Mouse (Mus musculus): Measurements from ENCODE around the gene Pacsin2. TPM values are rescaled to one million over a fixed set of nuclear protein-coding genes. Genes with fewer than 3 reads are reported as not detected.

Gene Pacsin2
- polyA plus RNA-seq, 1 experiment from 2014 or later: 55.6 TPM

DNA sequence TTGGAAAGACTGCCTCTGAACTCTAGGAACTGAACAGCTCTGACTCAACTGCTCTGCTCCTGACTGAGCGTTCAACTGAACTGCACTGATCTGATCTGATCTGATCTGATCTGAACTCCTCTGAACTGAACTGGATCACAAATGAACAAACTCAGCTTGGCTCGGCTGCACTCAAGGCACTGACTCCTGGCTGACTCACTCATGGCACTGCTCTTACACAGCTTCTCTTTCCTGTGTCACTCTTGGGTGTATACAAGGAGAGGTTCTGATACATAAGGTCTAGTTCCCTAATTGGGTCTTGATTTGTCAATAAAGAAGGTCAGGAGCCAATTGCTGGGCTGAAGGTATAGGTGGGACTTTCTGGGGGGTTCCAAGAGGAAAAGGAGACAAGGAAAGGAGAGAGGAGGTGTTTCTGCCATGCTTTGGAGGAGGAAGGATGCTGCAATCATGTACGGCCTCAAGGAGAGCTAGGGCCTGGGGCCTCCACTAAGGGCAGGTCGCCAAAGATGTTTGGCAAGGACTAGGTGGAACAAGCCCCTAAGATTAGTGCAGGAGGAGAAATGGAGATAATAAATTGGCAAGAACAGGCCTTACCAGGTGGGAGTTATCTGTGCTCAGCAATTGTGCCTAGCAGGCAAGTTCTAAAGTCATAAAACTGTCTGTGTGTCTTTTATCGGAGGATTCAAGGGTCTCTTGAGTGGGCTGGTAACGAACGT, 29.6 kb upstream of the Pacsin2 start:
- DNase-seq (ENCODE audit: low spot score): no peak
- H3K9me3 ChIP-seq (replicated peaks): no peaks in the 10 kb centered on the region
- no peaks in the 10 kb centered on the region for H3K4me1 ChIP-seq
- H3K4me3 ChIP-seq: no peak overlapping the region
- no peak overlapping the region for H3K27ac ChIP-seq (replicated peaks)
- peaks cover 94% of the 10 kb centered on the region for H3K36me3 ChIP-seq
- WGBS: 91% methylated on average over 7 of the region's 7 CpGs
- no peaks in the 10 kb centered on the region for H3K27me3 ChIP-seq (ENCODE audit: low read depth, poor library complexity, severe bottlenecking)

DNA sequence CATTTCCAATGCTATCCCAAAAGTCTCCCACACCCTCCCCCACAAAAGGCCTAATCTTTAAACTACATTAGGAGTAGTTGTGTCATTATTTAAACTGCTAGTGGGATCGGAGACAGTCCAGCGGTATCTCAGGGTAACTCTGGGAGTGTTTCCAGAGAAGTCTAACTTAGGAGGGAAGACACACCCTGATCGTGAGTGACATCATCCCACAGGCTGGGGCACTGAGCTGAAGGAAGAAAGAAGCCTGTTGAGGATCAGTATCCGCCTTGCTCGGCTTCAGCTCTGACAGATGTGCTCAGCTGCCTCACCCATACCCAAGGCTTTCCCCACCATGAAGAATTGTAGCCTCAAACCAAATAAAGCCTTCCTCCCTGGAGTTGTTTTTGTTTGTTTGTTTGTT, 27.5 kb upstream of the Pacsin2 start:
- Histone ChIP-seq H3K4me1 (no peaks in the 10 kb centered on the region), H3K27me3 (ENCODE audit: low read depth, poor library complexity, severe bottlenecking) (no peaks in the 10 kb centered on the region), H3K4me3 (no peak overlapping the region), H3K9me3 (replicated peaks) (no peaks in the 10 kb centered on the region), H3K36me3 (peaks cover 91% of the 10 kb centered on the region), H3K27ac (replicated peaks) (no peak overlapping the region)
- WGBS: 91% methylated on average over 5 of the region's 5 CpGs
- no peak for DNase-seq (ENCODE audit: low spot score)

DNA sequence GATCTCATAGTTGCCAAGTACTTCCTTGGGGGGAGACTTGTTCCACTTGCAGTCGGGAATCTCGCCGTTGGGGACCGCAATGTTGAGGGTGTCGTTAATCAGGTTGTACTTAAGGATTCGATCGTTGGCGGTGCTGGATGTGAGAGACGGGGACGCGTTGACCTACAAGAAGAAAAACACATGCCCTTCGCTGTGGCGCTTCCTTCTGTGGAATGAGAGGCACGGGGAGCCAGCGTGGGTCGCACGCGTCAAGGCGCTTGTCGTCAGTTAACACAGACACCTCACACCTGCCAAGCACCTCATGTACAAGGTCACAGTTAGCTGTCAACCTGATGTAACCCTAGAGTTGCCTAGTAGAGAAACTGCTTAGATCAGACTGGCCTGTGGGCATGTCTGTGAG, 25.1 kb upstream of the Pacsin2 start:
- no peak for DNase-seq (ENCODE audit: low spot score)
- Histone ChIP-seq H3K4me1 (no peaks in the 10 kb centered on the region), H3K27ac (replicated peaks) (no peak overlapping the region), H3K9me3 (replicated peaks) (no peaks in the 10 kb centered on the region), H3K36me3 (peaks cover 86% of the 10 kb centered on the region), H3K27me3 (ENCODE audit: low read depth, poor library complexity, severe bottlenecking) (no peaks in the 10 kb centered on the region), H3K4me3 (no peak overlapping the region)
- WGBS: 95% methylated on average over 20 of the region's 20 CpGs

DNA sequence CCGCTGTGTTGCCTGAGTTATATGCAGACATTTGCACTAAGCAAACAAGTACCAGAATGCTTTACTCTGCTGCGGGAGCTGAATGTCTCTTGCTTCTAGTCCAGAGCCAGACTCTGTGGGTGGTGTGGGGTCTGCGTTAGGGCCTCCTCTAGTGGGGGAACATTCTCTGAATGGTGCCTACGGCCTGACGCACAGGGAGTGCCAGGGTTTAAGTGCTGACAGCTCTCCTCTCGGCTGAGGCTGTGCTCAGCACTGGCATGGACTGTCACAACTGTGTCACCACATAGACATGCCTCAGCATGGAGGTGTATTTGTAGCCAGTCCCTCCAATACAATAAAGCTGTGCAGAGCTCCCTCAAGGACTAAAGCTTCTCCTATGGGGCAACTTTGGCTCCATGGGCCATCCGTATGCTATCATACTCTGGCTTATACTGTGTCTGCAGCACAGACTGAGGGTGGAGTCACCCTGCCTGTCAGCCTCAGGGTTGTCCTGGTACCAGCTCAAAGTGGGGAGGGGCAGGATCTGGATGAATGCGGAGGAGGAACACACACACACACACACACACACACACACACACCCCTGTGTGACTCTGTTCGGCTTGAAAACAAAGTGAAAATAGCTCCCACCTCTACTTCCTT, 23.2 kb upstream of the Pacsin2 start:
- H3K36me3 ChIP-seq: peaks cover 76% of the 10 kb centered on the region
- H3K9me3 ChIP-seq (replicated peaks): no peaks in the 10 kb centered on the region
- DNase-seq (ENCODE audit: low spot score): no peak
- no peaks in the 10 kb centered on the region for H3K4me1 ChIP-seq
- H3K27ac ChIP-seq (replicated peaks): no peak overlapping the region
- WGBS: 80% methylated on average over 9 of the region's 9 CpGs
- H3K27me3 ChIP-seq (ENCODE audit: low read depth, poor library complexity, severe bottlenecking): no peaks in the 10 kb centered on the region
- no peak overlapping the region for H3K4me3 ChIP-seq

DNA sequence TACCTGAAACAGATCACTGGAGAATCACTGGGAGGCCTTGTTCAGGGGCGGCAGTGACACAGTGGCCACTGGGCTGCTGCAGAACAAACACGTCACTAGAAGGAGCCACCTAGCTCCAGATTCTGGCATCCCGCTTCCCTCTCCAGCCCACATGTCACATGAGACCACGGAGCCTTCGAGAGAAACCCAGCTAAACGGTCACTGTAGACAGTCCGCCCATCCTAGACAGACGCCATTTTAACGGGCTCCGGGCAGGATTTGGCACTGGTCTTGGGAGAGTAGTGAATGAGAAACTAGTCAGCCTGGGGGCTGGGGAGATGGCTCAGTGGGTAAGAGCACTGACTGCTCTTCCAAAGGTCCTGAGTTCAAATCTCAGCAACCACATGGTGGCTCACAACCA, 19.9 kb upstream of the Pacsin2 start:
- H3K4me3 ChIP-seq: no peak overlapping the region
- H3K27me3 ChIP-seq (ENCODE audit: low read depth, poor library complexity, severe bottlenecking): no peaks in the 10 kb centered on the region
- H3K9me3 ChIP-seq (replicated peaks): no peaks in the 10 kb centered on the region
- H3K4me1 ChIP-seq: peaks cover 8% of the 10 kb centered on the region
- H3K36me3 ChIP-seq: peaks cover 47% of the 10 kb centered on the region
- H3K27ac ChIP-seq (replicated peaks): no peak overlapping the region
- no peak for DNase-seq (ENCODE audit: low spot score)
- 91% methylated on average over 10 of the region's 10 CpGs for WGBS

DNA sequence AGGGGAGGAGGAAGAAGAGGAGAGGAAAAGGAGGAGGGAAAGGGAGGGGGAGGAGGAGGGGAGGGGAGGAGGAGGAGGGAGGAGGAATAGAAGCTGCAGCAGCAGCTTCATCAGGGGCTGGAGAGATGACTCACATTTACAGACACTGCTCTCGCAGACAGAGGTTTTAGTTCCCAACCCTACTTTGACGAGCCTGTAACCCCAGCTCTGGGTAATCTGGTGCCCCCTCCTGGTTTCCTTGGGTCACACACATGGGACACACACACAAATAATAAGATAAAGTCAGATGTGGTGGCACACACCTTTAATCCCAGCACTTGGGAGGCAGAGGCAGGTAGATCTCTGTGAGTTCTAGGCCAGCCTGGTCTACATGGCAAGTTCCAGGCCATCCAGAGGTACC, 19.1 kb upstream of the Pacsin2 start:
- no peaks in the 10 kb centered on the region for H3K9me3 ChIP-seq (replicated peaks)
- WGBS: 47% methylated on average over 2 of the region's 2 CpGs
- H3K27me3 ChIP-seq (ENCODE audit: low read depth, poor library complexity, severe bottlenecking): no peaks in the 10 kb centered on the region
- H3K27ac ChIP-seq (replicated peaks): no peak overlapping the region
- no peak overlapping the region for H3K4me3 ChIP-seq
- no peak for DNase-seq (ENCODE audit: low spot score)
- H3K4me1 ChIP-seq: peaks cover 13% of the 10 kb centered on the region
- H3K36me3 ChIP-seq: peaks cover 40% of the 10 kb centered on the region

DNA sequence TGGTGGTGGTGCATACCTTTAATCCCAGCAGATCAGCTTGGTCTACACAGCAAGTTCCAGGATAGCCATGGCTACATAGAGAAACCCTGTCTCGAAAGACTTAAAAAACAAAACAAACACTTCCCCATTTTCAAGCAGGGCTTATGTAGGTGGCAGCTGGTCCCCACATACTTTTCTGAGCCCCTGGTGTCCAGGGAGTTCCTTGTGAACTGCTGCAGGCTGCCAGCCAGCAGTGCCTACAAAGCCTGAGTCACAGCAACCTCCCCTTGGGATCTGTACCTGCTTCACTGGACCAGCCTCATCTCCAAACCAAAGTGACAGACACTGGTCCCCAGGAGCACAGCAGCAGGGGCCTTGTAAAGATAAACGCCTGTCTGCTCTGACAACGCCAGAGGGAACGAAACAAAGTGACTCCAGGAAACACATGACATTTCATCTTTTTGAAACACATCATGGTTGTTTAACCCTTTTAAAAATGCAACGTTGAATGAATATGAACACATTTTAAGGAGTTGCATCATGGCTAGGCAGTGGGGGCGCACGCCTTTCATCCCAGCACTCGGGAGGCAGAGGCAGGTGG, 18.3 kb upstream of the Pacsin2 start:
- H3K4me3 ChIP-seq: no peak overlapping the region
- H3K4me1 ChIP-seq: peaks cover 13% of the 10 kb centered on the region
- no peak for DNase-seq (ENCODE audit: low spot score)
- no peak overlapping the region for H3K27ac ChIP-seq (replicated peaks)
- no peaks in the 10 kb centered on the region for H3K27me3 ChIP-seq (ENCODE audit: low read depth, poor library complexity, severe bottlenecking)
- no peaks in the 10 kb centered on the region for H3K9me3 ChIP-seq (replicated peaks)
- WGBS: 79% methylated on average over 8 of the region's 8 CpGs
- peaks cover 34% of the 10 kb centered on the region for H3K36me3 ChIP-seq

DNA sequence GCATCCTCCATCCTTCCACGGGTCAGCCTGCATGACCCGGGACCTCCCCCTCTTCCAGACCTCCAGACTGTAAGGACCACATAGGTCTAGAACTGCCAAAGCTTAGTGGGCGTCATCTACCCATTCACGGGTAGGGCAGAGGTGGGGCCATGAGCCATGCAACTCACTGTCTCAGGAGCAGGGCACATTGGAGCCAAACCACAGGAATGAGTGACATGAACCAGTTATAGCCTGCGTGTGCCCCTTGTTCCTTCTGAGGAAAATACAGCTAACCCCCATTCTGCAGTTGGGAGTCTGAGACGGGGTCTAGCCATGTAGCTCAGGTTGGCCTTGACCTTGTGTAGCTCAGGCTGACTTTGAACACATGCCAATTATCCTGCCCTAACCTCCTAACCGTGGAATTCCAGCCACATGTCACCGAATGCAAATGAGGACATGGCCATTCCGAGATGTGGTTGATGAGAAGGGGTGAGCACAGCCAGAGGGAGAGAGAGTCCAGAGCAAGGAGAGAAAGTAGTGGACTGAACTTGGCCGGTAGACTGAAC, 16.9 kb upstream of the Pacsin2 start:
- no peak for DNase-seq (ENCODE audit: low spot score)
- 80% methylated on average over 10 of the region's 10 CpGs for WGBS
- Histone ChIP-seq H3K9me3 (replicated peaks) (no peaks in the 10 kb centered on the region), H3K27me3 (ENCODE audit: low read depth, poor library complexity, severe bottlenecking) (no peaks in the 10 kb centered on the region), H3K4me3 (no peak overlapping the region), H3K4me1 (peaks cover 13% of the 10 kb centered on the region), H3K27ac (replicated peaks) (no peak overlapping the region), H3K36me3 (peaks cover 20% of the 10 kb centered on the region)

DNA sequence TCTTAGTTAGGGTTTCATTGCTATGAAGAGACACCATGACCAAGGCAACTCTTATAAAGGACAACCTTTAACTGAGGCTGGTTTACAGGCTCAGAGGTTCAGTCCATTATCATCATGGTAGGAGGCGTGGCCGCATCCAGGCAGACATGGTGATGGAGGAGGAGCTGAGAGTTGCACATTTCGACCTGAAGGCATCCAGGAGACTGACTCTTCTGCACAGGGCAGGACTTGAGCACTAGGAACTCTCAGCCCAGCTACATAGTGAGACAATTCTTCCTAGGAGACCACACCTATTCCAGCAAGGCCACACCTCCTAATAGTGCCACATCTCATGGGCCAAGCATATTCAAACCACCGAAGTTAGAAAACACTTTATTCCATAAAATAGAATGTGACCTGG, 15.4 kb upstream of the Pacsin2 start:
- no peaks in the 10 kb centered on the region for H3K9me3 ChIP-seq (replicated peaks)
- DNase-seq (ENCODE audit: low spot score): no peak
- H3K27me3 ChIP-seq (ENCODE audit: low read depth, poor library complexity, severe bottlenecking): no peaks in the 10 kb centered on the region
- H3K4me1 ChIP-seq: peaks cover 14% of the 10 kb centered on the region
- no peak overlapping the region for H3K4me3 ChIP-seq
- peaks cover 9% of the 10 kb centered on the region for H3K36me3 ChIP-seq
- 92% methylated on average over 4 of the region's 4 CpGs for WGBS
- no peak overlapping the region for H3K27ac ChIP-seq (replicated peaks)

DNA sequence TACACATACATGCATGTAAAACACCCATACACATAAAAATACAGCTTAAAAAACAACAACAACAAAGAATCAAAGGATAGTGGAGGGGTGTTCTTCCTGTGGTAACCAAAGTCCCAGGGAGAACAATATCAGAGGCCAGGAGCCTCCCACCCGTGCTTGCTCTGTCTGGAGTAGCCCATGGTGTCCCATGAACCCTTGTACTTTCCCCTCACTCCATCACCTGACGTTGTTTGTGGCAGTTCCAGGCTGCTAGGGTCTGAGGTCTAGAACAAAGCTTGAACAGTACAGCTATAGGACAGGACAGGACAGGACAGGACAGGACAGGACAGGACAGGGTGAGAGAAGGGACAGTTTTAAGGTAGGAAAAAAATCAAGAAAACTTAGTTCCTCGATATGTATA, 13.7 kb upstream of the Pacsin2 start:
- H3K27me3 ChIP-seq (ENCODE audit: low read depth, poor library complexity, severe bottlenecking): no peaks in the 10 kb centered on the region
- peaks cover 15% of the 10 kb centered on the region for H3K4me1 ChIP-seq
- no peaks in the 10 kb centered on the region for H3K9me3 ChIP-seq (replicated peaks)
- no peak overlapping the region for H3K4me3 ChIP-seq
- H3K36me3 ChIP-seq: no peaks in the 10 kb centered on the region
- WGBS: 77% methylated on average over 3 of the region's 3 CpGs
- H3K27ac ChIP-seq (replicated peaks): no peak overlapping the region
- DNase-seq (ENCODE audit: low spot score): no peak

DNA sequence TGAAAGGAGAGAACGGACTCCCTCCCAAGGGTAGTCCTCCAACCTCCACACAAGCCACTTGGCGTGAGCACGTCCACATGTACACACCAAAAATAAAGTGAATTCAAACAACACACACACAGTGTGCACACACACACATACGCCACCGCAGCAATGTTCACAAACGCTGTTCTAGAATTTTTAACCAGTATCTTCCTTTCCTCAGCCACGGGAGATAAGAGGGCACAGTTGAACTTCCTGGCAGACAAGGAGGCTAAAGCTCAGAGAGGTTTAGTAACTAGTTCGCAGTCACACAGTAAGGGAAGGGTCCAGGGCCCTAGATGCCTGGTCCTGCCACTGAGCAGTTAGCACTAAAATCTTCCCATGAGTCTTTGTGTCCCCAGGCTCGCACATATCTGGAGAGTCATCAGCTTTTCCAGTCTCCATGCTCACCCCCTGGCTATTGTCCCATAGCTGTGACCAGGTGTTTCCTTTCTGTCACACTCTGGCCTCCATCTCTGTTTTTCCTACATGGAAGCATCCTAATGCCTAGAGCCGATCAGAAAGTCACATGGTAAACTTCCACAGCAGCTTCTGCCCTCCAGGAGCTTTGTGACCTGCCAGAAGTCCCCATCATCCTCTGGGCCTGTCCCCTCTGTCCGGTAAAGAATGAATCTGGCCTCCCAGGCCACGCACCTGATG, 12.3 kb upstream of the Pacsin2 start:
- 89% methylated on average over 12 of the region's 12 CpGs for WGBS
- no peaks in the 10 kb centered on the region for H3K9me3 ChIP-seq (replicated peaks)
- H3K4me3 ChIP-seq: no peak overlapping the region
- H3K27ac ChIP-seq (replicated peaks): no peak overlapping the region
- no peaks in the 10 kb centered on the region for H3K36me3 ChIP-seq
- DNase-seq (ENCODE audit: low spot score): no peak
- peaks cover 13% of the 10 kb centered on the region for H3K4me1 ChIP-seq
- no peaks in the 10 kb centered on the region for H3K27me3 ChIP-seq (ENCODE audit: low read depth, poor library complexity, severe bottlenecking)

DNA sequence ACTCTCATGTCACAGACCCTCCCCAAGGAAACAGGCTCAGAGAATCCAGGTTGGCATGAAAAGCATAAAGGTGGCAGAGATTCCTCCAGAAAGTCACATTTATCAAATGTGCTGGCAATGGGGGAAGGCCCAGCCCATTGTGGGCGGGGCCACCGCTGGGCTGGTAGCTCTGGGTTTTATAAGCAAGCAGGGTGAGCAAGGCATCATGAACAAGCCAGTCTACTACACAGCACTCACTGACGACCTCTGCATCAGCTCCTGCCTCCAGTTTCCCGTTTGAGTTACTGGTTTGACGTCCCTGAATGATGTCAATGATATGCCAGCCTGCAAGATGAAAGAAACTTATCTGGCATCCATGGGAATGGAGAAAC, 10.0 kb upstream of the Pacsin2 start:
- H3K27me3 ChIP-seq (ENCODE audit: low read depth, poor library complexity, severe bottlenecking): no peaks in the 10 kb centered on the region
- no peak overlapping the region for H3K4me3 ChIP-seq
- 46% methylated on average over 5 of the region's 5 CpGs for WGBS
- H3K4me1 ChIP-seq: peaks cover 7% of the 10 kb centered on the region; the same call in 1 of the 2 replicates
- no peaks in the 10 kb centered on the region for H3K36me3 ChIP-seq
- DNase-seq (ENCODE audit: low spot score): no peak
- no peaks in the 10 kb centered on the region for H3K9me3 ChIP-seq (replicated peaks)
- H3K27ac ChIP-seq (replicated peaks): no peak overlapping the region
